Mouse (Mus musculus) adrenal gland, adult 8-10 months (tissue): ENCODE data around the gene Dennd6b. TPM values are rescaled to one million over a fixed set of nuclear protein-coding genes. Genes with fewer than 3 reads are reported as not detected.

Experiments
- DNase-seq: peaks from one replicate; pipeline ENCODE4 v3.0.0; 2022
- total RNA-seq, 4 experiments: library from RNA; stranded (reverse); gene quantifications; 2 replicates each; pipeline ENCODE4 v1.2.4; 2022

The Dennd6b gene
- 10 to 100 TPM in 1 of 4 experiments, 1 to 10 TPM in 3; 6.9 to 13.2 (median 8.9) TPM for total RNA-seq

DNA sequence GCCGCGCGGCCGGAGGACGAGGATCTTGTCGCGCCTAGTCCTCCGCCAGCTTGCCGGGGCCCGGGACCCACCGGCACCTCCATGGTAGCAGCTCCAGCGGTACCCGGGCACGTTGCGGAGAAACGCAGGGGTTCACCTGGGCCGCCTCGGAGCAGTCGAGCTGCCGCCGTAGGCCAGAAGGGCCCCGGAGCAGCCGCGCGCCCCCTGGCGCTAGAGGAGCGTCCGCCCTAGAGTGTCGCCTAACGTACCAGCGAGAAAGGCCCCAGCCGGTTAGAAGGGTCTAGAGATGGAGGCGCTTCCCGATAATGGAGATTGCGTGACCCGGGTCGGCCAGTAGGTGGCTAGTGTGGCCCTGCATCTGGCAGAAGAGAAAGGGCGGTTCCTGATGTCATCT is at the start of gene Dennd6b:
Dennd6b (minus strand) TSS at position 184 of the 394 bp plus-strand sequence.
- peak; percentile 95 for DNase-seq

DNA sequence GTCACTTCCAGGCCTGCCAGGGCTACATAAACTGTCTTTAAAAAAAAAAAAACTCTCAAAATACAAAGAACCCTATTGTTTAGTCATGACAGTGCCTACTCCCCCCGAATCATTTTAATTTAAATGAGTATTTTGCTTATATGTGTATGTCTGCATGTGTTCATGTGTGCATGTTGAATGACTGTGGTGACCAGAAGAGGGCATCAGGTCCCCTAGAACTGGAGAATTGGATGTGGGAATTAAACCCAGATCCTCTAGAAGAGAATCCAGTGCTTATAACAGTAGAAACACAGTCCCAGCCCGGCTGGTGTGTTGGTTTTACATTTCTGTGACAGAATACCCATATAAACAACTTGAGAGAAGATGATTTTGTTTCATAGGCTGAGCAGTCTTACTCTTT is 44.7 kb upstream of the Dennd6b start:
- DNase-seq: no peak

DNA sequence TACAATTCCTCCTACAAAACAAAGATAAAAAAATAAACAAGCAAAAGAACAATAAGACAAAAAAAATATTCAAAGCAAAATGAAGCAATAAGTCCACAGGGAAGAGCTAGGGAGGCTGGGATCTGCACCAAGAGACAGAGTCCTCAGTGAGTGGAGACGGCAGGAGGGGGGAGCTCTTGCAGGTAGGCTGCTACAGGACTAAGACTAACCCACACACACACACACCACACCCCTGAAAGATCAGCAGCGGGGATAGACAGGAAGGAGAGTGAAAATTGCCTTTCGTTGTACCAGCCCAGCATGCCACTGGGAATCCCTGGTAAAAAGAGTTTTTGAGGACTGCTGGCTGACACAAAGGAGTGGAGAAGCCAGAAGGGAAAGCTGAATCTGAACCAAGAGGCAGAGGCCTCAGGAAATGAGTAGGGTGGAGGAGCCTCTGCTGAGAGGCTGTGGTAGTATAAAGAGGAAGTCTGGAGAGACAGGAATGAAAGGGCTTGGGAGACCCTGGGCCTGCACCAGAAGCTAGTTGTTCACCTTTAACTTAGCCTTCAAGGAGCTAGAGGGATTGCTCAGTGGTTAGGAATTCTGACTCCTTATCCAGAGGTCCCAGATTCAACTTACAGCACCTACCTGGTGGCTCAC is 43.6 kb upstream of the Dennd6b start:
- no peak for DNase-seq

DNA sequence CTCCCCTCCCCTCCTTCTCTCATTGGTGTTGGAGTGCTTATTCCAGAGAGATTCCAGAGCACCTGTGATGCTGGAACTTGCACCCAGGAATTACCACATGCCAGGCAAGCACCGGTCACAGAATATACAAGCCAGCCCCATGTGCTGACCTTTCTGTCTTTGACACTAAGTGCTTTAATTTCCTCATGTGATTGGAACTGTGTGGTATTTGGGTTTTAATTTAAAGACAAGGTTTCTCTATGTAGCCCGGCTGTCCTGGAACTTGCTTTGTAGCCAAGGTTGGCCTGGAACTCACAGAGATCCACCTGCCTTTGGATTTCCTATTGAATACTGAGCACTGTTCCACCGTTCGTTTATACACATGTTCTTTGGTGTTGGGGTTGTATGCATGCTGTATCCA is 37.8 kb upstream of the Dennd6b start:
- no peak for DNase-seq

DNA sequence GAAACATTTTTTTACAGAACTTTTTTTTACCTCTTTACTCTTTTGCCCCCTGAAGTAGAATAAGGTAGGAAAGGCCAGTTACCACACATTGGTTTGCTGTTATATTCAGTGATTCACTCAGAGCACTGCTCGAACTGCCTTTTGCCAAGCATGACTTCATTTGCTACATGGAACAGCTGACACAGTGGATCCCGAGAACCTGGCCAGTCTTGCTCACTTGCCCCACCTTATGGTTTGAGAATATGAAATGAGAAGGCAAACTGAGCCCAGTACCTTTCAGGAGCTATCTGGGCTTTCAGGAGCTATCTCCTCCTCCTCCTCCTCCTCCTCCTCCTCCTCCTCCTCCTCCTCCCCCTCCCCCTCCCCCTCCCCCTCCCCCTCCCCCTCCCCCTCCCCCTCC is 37.3 kb upstream of the Dennd6b start:
- peak; percentile 38 for DNase-seq

DNA sequence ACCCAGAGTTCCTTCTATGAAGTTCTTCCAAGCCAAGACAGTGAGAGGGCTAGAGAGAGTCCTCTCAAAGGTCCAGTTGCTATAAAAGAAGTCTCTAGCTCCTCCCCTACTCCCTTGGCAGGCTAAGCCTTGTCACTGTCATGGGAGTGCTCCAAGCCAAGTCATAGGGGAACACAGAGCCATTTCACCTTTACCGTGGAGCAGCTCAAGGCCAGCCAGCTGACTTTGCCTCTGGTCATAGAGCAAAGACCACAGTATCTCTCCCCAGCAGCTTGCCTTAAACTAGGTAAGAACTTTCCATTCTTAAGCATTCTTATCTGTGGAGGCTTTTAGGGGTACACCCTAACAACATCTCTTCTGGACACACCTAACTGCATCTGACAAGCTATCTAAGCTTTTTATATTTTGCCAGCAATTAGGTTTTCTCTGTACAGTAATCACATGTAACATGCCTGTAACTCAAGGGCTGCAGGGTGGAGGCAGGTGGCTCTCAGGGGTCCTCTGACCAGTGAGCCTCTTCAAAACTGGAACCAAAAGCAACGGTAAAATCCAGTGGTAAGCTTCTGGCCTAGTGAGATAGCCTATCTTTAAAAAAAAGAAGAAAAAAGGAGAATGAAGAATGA is 19.4 kb upstream of the Dennd6b start:
- peak; percentile 39 for DNase-seq

DNA sequence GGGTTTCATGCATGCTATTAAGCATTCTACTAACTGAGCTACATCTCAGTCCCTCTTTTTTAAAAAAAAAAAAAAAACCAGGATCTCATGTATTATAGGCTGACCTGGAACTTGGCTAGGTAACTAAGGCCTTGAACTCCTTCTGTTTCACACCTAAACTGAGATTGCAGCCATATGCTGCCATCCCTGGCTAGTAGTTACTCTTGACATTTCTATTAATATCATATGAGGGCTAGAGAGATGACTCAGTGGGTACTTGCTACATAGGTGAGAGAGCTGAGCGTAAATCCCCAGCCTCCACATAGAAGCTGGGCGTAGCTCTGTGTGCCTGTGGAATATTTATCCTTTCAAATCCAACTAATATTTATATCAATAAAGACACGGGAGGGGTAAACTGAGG is 18.7 kb upstream of the Dennd6b start:
- no peak for DNase-seq

DNA sequence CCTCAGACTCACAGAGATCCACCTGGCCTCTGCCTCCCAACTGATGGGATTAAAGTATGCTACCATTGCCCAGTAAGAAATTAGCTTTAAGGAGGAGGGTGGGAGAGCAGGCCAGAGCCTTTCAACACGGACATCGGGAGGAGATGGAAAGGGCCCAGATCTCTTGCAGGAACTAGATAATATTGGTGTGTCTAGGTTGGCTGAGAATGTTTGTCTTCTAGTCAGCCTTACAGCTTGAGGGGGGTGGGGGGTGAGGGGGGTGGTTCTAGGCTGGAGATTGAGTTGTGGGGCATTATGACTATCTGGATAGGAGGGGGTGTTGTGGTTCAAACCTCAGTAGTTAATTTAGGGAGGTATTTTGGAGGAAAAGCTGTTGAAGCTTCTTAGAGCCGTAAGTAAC is 17.2 kb upstream of the Dennd6b start:
- DNase-seq: no peak

DNA sequence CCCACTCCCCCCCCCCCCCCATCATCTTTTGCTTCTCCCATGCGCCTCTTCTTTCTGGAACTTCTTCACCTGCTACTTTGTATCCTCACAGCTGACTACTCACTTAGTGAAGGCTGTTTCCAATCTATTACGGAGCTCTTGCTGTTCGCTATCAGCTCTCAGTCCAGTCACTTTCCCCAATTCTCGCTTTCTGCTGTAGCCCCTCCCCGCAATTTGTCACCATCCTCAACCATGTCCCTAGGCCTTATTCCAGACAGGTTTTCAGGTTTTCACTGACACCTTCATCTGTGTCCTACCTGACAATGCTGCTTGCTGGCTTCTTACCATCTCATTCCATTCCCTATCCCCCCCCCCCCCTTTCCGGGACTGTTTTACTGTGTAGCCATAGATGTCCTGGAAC is 16.2 kb upstream of the Dennd6b start:
- no peak for DNase-seq

DNA sequence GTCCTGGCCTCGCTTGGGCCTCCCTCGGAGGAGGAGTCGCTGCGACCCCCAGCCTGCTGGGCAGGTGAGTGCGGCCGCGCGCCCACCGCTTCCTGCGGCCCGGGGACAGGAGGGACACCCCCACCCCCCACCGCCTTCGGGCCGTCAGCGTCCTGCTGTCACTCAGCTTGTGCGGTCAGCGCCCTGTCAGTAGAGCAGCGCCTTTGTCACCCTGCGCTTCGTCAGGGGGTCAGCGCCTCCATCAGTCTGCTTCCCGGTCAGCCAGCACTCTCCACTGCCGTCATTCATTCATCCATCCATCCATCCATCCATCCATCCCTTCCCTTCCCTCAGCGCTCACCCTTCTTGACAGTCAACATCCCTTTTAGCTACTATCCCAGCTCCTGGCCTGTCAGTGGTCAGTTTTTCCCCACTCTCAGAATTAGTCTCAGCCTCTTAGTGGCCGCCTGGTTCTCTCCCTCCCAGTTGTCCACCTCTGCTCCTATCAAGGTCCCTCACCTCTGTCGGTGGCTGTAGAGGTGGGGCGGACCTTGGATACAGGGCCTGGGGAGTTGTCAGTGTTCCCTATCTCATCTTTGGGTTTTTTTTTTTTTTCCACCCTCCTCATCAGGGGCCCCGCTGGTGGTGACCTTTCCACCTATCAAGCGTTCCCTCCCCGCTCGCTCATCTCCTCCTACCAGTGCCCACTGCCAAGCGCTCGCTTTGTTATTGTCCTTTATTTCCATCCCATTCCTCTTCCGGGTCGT is 15.6 kb upstream of the Dennd6b start:
- peak; percentile 23 for DNase-seq

DNA sequence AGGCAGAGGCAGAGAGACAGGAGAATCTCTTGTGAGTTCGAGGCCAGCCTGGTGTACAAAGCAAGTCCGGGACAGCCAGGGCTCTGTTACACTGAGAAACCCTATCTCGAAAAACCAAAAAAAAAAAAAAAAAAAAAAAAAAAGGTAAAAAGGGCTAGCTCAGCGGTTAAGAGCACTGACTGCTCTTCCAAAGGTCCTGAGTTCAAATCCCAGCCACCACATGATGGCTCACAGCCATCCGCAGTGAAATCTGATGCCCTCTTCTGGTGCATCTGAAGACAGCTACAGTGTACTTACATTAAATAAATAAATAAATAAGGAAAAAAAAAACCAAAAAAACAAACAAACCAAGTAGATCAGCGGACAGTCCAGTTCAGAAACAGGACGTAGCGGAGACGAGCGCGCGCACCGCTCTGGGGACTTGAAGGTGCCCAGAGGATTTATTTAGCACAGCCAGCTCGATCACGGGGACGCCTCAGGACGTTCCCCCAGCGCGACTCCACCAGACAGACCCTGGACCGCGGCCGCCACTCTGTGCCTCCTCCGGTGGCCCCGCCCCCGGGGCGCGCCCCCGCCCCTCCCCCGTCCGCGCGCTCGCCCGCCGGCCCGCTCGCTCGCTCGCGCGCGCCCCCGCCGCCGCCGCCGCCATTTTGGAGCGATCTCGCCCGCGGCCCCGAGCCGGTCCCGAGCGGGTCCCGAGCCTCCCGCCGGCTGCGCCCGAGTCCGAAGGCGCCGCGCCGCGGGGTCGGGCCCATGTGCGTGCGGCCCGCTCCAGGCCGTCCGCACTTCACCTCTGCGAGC is 14.8 kb upstream of the Dennd6b start, which contains the start of gene Ppp6r2:
Ppp6r2 (plus strand) TSS at position 639 of the 801 bp plus-strand sequence.
- peak; percentile 76 for DNase-seq

DNA sequence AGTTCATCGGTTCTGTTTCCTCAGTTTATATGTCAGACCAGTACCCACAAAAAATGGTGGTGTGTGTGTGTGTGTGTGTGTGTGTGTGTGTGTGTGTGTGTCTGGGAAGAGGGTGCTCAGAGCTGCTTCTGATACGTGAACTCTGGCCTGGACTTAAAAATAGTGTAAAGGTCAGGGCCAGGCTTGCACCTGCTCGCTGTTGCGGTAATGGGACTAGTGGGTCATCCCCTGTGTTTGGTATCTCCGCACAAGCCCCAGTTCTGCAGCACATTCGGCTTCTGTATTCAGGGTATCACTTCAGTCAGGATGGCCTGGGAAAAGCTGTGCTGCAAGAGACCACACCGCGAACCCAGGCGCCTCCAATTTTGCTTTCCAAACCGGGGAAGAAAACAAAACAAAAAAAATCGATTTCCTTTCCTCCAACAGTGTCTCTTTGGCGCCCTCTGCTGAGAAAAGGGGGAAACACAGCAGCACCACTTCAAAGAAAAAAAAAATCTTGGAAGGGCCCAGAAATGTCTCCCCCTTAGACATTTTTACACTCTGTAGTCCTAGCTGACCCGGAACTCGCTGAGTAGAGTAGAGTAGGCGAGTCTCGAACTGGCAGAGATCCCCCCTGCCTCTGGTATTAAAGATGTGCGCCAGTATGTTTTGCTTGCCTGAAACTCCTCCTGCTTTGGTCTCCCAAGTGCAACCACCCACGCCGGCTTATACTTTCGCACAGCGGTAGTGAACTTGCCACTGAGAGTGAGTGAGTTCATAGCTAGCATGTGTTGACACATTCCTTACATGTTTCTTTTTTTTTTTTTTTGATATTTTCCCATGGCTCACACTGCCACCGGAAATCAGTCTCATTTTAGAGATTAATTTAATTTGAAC is 13.8 kb upstream of the Dennd6b start:
- peak; percentile 75 for DNase-seq

DNA sequence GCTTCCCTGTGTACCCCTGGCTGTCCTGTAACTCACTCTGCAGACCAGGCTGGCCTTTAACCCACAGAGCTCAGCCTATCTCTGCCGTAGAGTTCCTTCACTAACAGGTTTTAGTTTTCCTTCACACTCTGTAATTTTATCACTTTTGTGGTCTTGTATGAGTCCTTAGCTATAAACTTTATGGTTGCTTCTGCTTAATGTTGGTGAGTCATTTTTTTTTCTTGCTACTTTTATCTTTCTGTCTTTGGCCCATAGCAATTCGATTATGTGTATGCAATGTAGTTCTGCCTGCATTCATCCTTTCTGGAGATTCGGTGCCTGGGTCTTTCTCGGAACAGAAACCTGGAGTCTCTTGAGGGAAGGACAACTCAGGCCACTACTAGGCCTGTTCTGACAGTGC is 11.2 kb upstream of the Dennd6b start:
- DNase-seq: no peak

DNA sequence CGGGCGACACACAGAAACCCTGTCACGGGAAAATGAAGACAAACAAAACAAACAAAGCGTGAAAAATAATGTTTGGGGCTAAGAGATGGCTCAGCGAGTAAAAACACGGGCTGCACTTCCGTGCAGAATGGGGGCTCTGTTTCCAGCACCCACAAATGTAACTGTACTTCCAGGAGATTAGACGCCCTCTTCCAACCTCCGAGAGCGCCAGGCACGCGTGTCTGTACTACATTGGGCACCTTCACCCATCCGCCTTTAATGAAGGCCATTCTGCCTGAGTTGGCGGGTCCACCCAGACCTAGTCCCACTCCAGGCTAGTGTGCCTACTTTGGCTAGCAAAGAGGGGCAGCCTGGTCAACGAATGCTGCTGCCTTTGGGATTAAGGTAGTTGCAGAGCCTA is 760 bp upstream of the Dennd6b start:
- no peak for DNase-seq

DNA sequence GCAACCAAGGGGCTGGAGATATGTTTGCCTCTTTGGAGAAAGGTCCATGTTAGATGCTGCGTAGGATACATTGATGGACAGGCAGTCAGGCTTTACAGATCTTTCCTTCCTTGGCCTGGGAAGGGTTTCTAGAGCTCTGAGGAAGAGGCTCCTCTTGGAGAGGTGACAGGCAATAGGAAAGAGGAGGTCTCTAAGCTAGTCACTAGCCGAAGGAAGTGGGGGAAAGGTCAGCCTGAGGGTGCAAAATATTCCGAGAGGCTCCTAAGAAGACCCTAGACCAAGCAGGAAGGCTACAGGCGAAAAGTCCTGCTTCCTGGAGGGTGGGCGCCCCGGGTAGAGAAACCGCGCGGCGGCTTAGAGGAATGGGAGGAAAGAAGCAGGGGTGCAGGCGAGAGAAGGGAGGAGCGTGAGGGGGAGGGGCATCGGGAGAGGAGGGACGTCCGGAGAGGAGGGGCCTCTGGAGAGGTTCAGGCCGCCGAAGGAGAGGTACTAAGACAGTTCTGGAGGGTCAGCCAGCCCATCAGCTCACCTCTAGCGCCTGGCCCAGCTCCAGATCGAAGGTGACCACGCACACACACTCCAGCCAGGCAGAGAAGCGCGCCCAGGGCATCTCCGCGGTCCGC is 495 bp downstream of the Dennd6b start:
- DNase-seq: peak; percentile 91

DNA sequence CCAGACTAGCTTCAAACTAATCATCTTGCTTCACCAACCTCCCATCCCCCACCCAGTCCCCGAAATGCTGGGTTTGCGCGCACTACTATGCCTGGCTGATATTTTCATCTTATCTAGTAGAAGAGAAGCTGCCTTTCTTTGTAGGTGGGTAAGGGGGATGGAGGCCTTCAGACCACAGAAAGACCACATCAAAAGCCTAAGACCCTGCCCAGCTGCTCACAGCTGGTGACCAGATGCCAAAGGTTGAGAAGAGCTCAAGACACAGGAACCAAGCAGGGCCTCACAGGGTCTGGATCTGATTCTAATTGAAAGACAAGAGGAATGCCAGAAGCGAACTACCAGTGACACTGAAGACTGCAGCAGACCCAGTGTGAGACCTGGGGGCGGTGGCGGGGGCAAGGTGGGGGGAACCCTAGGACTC is 1.0 kb downstream of the Dennd6b start:
- no peak for DNase-seq

DNA sequence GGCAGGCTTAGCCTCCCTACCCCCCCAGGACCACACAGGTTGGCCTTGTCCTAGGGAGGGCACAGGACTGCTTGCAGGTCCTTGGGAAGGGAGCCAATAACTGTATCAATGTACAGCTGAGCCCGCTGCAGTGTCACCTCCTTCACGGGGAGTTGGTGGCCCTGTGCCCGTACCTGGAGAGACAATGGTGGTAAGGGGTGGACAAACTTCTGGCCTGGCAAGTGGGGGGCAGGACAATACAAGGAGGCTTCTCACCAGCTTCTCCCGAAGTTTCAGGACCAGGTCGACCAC is 11.4 kb downstream of the Dennd6b start:
- DNase-seq: no peak

DNA sequence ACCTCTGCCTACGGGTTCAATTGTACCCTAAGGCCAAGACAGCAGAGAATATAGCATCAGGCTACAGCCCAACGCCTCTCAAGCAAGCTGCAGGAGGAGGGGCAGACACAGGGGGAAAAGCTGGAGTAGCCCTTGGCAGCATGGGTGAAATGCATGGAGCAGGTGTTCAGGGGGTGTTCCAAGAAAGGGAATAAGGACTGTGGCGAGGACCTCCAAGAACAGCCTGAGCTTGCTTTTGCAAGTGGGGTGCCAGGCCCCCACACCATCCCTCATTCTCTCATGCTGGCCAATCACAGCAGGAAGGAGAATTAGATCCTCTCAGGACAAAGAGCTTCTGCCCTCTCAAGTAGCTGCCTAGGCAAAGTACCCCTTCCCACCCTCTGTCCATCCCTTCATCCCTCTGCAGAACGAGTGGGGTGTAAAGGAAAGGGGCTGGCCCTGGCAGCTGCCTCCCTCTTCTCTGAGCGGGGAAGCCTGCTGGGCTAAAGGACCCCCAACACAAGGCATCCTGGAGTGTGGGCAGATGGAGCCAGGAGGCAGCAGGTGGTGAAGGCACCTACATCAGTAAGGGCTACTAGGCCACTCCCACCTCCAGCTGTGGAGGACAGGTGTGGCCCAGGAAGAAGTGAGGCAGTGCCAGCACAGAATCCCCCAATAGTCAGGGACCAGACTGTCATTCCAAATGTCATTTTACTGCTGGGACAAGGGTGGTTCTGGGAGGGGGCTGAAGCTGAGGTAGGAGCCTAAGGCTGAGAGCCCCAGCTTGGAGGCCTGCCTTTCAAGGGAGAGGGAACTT is 12.0 kb downstream of the Dennd6b start:
- DNase-seq: no peak

DNA sequence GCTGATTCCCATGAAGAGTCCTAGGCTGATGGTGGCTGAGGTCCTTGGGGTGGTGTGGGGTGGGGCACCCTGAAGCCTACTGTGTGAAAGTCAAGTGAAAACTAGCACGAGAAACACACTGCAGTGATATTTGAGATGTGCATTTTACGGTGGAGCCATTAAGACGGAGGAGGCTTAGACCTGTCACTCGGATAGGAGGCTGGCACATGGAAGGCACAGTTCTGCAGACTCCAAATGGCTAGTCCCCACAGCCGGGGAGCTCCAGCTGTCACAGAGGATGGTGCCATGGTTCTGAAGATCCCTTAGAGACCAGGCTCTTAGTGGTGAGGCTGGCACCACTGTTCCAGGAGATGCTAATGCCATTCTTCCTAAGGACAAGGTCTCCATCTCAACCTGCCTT is 13.5 kb downstream of the Dennd6b start:
- DNase-seq: no peak

DNA sequence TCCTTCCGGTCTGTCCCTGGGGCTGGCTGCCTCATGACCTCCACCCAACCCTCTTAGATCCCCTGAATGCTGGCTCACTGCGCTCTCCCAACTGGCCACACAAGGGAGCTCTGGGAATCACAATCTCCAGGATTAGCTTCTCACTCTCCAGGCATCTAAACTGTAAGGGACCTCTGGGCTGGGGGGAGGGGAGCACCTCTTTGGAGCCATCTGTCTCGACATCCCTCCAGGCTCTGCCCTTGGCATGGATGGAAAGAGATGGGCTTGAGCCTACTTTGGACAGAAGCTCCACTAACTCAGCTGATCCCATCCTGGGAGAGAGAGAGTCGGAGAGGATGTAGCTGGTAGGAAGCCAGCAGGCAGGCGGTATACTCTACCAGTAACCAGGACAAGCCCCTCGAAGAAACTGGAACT is 14.0 kb downstream of the Dennd6b start:
- no peak for DNase-seq
